In genomic region chr11:44452016-44452415, GRCm38 (mm10) we compare ENCODE assay signal across 29 mouse cellular contexts. TPM values are rescaled to one million over a fixed set of nuclear protein-coding genes. Genes with fewer than 3 reads are reported as not detected.
"Had no signal": no experiment of that assay in that cellular context is flagged by ENCODE, and none has a peak within 500 bp of the region (broad histone marks: within the 10 kb centered on the region; RNA-seq: fewer than 3 reads in every experiment).

No protein-coding gene starts in this region.

RNA-seq across cellular contexts. Expression of gene Il12b, which starts 52.2 kb away (rescaled TPM):
- total RNA-seq: common myeloid progenitor, adult 5-6 weeks; forebrain, postnatal 0 days; gastrocnemius, adult 18-20 months; gastrocnemius, adult 2 months; gastrocnemius, adult 8-10 months; gastrocnemius, postnatal 10 days; gastrocnemius, postnatal 14 days; gastrocnemius, postnatal 25 days; gastrocnemius, postnatal 36 days; gastrocnemius, postnatal 4 days; granulocyte monocyte progenitor cell, adult 5-6 weeks; heart, adult 18-20 months; heart, adult 2 months; heart, adult 8-10 months had no signal
- polyA plus RNA-seq: cortical plate, adult 2 months; embryonic facial prominence, embryonic 10.5 days; embryonic facial prominence, embryonic 11.5 days; embryonic facial prominence, embryonic 12.5 days; embryonic facial prominence, embryonic 13.5 days; embryonic facial prominence, embryonic 15.5 days; erythroblast, embryonic 14.5 days; forebrain, embryonic 10.5 days; forebrain, embryonic 11.5 days; forebrain, embryonic 12.5 days; forebrain, embryonic 13.5 days; forebrain, embryonic 14.5 days; forebrain, embryonic 15.5 days; forebrain, postnatal 0 days; frontal cortex, adult 2 months; heart, adult 2 months; heart, embryonic 10.5 days had no signal
